In the genomic region with DNA sequence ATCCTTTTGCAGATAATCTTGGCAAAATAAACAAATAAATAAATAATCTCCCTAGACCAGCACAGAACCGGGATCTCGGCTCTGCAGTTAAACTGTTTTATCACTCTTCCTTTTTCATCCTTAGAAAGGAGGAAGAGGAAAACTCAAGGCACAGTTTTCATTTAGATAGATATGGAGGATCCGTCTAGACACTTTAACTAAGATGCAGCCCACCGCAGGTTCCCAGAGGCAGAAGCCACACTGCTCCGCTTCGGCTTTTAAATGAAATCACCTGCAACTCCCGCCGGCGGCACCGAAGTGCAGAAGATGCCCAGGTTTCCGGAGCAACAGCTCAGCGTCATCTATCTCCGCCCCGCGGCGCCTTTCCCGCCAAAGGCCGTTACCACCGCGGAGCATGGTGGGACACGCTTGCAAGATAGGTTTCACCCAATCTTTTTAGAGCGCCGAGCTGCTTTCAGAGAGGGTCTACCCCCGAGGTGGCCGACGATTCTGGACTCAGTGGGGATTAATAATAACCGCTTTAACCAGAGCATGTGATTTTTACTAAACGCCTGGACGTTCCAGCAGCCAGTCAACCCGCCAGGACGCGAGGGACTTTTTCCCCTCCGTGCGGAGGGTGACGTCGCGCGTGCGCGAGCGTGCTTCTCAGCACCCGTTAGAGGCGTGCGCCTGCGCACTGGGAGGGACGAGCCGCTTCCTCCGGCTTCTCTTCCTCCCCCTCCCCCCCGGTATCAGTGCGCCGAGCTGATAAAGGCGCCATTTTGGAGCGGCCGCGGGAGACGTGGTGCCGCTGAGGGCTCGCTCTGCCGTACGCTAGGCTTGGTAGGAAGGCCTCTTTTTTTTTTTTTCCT, we compare ENCODE assay signal across 8 mouse cellular contexts. TPM values are rescaled to one million over a fixed set of nuclear protein-coding genes. Genes with fewer than 3 reads are reported as not detected.
A peak's percentile ranks its signal among the peaks of the same experiment; 100 is the strongest.
DNase-seq lines count a peak whose midpoint lies in the region; ATAC-seq and TF ChIP-seq lines count a peak whose summit lies in the region.

A gene (plus strand): TSS at position 430 of the 851 bp plus-strand sequence.

- peak within 1 kb of the TSS; percentile 99 for H3K4me3 ChIP-seq in hindbrain, embryonic 10.5 days
- peak within 1 kb of the TSS; percentile 92 for H3K4me3 ChIP-seq in lung, postnatal 0 days (ENCODE audit: low read depth, low read length)

- DNase-seq in MN1 (ENCODE audit: low spot score), result peak; percentile 98
- peak; percentile 97 for DNase-seq in cerebellum, adult 9-10 months
- peak; percentile 99 for DNase-seq in hindbrain, embryonic 10.5 days (ENCODE audit: low spot score)
- peak; percentile 98 for DNase-seq in layer of hippocampus, adult 9-11 months
- DNase-seq in lung, postnatal 0 days (ENCODE audit: low spot score), result peak; percentile 99
- peak; percentile 94 for DNase-seq in ovary, postnatal 14 days (ENCODE audit: low spot score)
- DNase-seq in thymus, postnatal 14 days, result peak; percentile 99

- peak within 1 kb of the TSS; percentile 96 for H3K9ac ChIP-seq in lung, postnatal 0 days (replicated peaks; ENCODE audit: low read depth)

- ATAC-seq in frontal cortex, adult (ENCODE audit: low TSS enrichment), result peak; percentile 91
- ATAC-seq in lung, postnatal 0 days, result peak; percentile 96

- H3K27ac ChIP-seq in hindbrain, embryonic 10.5 days, result peak within 1 kb of the TSS; percentile 100
- peak within 1 kb of the TSS; percentile 99 for H3K27ac ChIP-seq in lung, postnatal 0 days (ENCODE audit: low read length)

- H3K4me2 ChIP-seq in lung, postnatal 0 days (replicated peaks; ENCODE audit: low read depth, low read length), result peak within 1 kb of the TSS; percentile 66

- no peaks in the 10 kb centered on the region for H3K27me3 ChIP-seq in hindbrain, embryonic 10.5 days (ENCODE audit: insufficient read depth, poor library complexity, severe bottlenecking)
- H3K27me3 ChIP-seq in lung, postnatal 0 days (replicated peaks; ENCODE audit: insufficient read depth, low read length), result no peaks in the 10 kb centered on the region

- TF ChIP-seq EP300 in lung, postnatal 0 days (IDR thresholded peaks at IDR 0.05), result no peak; the same call in 1 of the 2 replicates

- H3K4me1 ChIP-seq in hindbrain, embryonic 10.5 days (replicated peaks), result peaks cover 39% of the 10 kb centered on the region
- H3K4me1 ChIP-seq in lung, postnatal 0 days (ENCODE audit: insufficient read depth, low read depth, low read length), result peaks cover 7% of the 10 kb centered on the region; the same call in 1 of the 2 replicates

- WGBS in hindbrain, embryonic 10.5 days, result under 1% methylated on average over 60 of the region's 60 CpGs
- WGBS in lung, postnatal 0 days, result under 1% methylated on average over 52 of the region's 60 CpGs

- H3K36me3 ChIP-seq in hindbrain, embryonic 10.5 days, result peaks cover 54% of the 10 kb centered on the region
- no peaks in the 10 kb centered on the region for H3K36me3 ChIP-seq in lung, postnatal 0 days (ENCODE audit: insufficient read depth, low read length)

- TF ChIP-seq CTCF in lung, postnatal 0 days (IDR thresholded peaks at IDR 0.05), result no peak; the same call in 1 of the 2 replicates

- no peaks in the 10 kb centered on the region for H3K9me3 ChIP-seq in hindbrain, embryonic 10.5 days
- H3K9me3 ChIP-seq in lung, postnatal 0 days (ENCODE audit: low read length), result no peaks in the 10 kb centered on the region

RNA-seq across cellular contexts. Expression of the gene that starts here (rescaled TPM):
- 337 and 377 TPM in 2 replicates for polyA plus RNA-seq in hindbrain, embryonic 10.5 days (2016; fragmentation: Nextera tagmentation; extraction: Ambion mirVana)
- 88.1 and 111 TPM in 2 replicates for polyA plus RNA-seq in lung, postnatal 0 days (2015; fragmentation: Nextera tagmentation; extraction: Ambion mirVana)

Comparison
In these comparisons a context has a peak if more than half of its experiments do, and no peak if none do; other contexts are left out.
1. Peak in every context shown above with its lines: DNase-seq, ATAC-seq, H3K4me3 ChIP-seq and H3K27ac ChIP-seq.